Mouse (Mus musculus) cerebellum, adult 11-12 months (tissue): ENCODE measurements around the gene Med13l.

ENCODE experiments used
- DNase-seq: peaks from one replicate; pipeline ENCODE4 v3.0.0; 2022

Gene Med13l

DNA sequence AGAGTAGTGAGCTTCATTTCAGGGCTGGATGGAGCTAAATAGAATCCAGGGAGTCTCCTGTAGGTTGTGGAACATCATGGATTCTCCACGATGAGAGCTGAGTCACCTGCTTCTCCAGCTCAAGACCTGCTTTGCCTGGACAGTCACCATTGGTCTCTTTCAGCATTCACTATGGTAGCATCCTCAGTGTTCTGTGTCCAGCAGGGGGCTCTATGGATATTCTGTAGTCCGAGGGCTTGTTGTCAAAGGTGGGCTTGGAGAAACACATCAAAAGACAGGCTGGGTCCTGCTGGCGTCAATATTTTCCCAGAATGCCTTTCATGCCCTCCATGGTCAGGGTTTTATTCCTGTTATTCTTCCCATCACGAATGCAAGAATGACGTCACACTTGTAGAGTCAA lies 251.2 kb downstream of the Med13l start:
- no peak for DNase-seq

DNA sequence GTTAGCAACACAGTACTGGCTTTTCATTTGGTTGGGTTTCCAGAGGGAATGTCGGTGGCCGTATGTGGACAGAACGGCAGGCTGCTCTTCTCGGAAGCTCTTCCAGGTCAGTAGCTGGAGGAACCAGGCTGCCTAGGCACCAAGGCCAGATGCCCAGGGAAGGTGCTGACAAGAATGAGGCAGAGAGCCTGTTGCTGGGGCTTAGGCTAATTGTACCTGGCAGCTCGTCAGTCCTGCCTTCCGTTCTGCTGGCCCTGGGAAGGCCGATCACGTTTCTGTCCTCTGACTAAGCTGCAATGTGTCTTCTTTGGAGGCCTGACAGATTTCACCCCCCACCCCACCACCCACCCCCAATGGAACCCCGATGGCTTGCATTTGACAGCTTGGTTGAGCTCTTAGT lies 251.9 kb downstream of the Med13l start:
- no peak for DNase-seq

DNA sequence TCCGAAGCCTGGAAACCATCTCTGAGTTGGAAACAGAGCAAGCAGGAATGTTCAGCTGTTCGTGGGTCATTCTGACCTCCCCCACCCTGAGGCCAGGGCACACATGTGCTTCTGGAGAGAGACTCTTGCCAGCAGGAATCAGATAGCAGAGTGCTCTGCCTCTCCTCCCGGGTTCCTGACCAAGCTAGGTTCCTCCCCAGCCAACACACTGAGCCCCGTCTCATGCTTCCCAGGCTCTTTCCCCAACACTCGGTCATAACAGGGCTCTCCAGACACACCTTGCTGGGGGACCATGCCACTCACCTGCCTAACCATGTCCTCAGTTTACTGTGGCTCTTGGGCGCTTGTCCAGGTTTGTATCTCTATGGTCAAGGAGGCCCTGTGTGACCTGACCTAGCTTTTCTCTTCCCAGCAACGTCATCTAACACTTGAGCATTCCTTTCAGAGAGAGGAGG lies 252.5 kb downstream of the Med13l start:
- DNase-seq = no peak

DNA sequence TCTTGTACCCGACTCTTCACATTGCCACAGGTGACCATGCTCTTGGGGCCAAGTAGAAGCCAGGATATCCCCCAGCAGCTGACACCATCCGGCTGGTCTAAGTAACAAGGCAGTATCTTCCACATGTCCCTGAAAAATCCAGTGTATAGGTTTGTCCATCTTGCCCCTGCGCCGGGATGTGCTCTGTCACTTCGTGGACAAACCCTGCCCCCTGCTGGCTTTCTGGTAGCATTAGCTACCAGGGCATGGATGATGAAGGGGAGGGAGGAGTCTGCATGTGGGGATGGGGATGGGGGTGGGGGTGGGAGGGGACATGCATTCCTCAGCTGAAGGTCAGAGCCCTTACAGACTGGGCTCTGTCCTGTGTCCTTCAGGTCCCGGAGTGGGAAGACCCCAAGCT lies 253.6 kb downstream of the Med13l start:
- DNase-seq = no peak
